Mouse (Mus musculus) adrenal gland, postnatal 25 days (tissue): ENCODE results near the gene Panx2. TPM values are rescaled to one million over a fixed set of nuclear protein-coding genes. Genes with fewer than 3 reads are reported as not detected.

Experiments
- DNase-seq: peaks from one replicate; pipeline ENCODE4 v3.0.0; 2021; ENCODE audit warnings: mixed read lengths
- total RNA-seq: library from RNA; stranded (reverse); gene quantifications from 2 replicates; pipeline ENCODE4 v1.2.3, GENCODE M21; 2021

The Panx2 gene
- total RNA-seq, 1 experiment from 2014 or later: 1.6 TPM

GRCm38 (mm10) chr15:89075478-89076147 is 16.1 kb downstream of the Panx2 start:
- peak; percentile 93 for DNase-seq

- peak; percentile 69 for DNase-seq
Measured at GRCm38 (mm10) chr15:89076156-89076731, 16.7 kb downstream of the Panx2 start.

GRCm38 (mm10) chr15:89078208-89078836 is 18.8 kb downstream of the Panx2 start:
- DNase-seq: peak; percentile 45

- no peak for DNase-seq
Measured at GRCm38 (mm10) chr15:89083906-89084305, 24.4 kb downstream of the Panx2 start.

GRCm38 (mm10) chr15:89084826-89085225 is 25.3 kb downstream of the Panx2 start:
- DNase-seq: no peak

- peak; percentile 92 for DNase-seq
Measured at GRCm38 (mm10) chr15:89088607-89089247, 29.2 kb downstream of the Panx2 start, which contains the start of gene Selenoo. Gene Selenoo (plus strand): TSS chr15:89089084.

- no peak for DNase-seq
Measured at GRCm38 (mm10) chr15:89089248-89090051, 29.9 kb downstream of the Panx2 start.

- DNase-seq: no peak
Measured at GRCm38 (mm10) chr15:89090662-89091061, 31.1 kb downstream of the Panx2 start.

- DNase-seq: no peak
Measured at GRCm38 (mm10) chr15:89092181-89092580, 32.6 kb downstream of the Panx2 start.

- DNase-seq: no peak
Measured at GRCm38 (mm10) chr15:89097450-89097849, 37.9 kb downstream of the Panx2 start.

- DNase-seq: no peak
Measured at GRCm38 (mm10) chr15:89098616-89099015, 39.1 kb downstream of the Panx2 start.

GRCm38 (mm10) chr15:89100823-89101222 is 41.3 kb downstream of the Panx2 start:
- no peak for DNase-seq

- no peak for DNase-seq
Measured at GRCm38 (mm10) chr15:89102646-89103045, 43.1 kb downstream of the Panx2 start.

- DNase-seq: no peak
Measured at GRCm38 (mm10) chr15:89103921-89104320, 44.4 kb downstream of the Panx2 start.

- DNase-seq: no peak
Measured at GRCm38 (mm10) chr15:89104425-89104824, 44.9 kb downstream of the Panx2 start.

GRCm38 (mm10) chr15:89106073-89106472 is 46.5 kb downstream of the Panx2 start:
- DNase-seq: no peak

GRCm38 (mm10) chr15:89106976-89107375 is 47.4 kb downstream of the Panx2 start:
- no peak for DNase-seq

GRCm38 (mm10) chr15:89110147-89110546 is 50.6 kb downstream of the Panx2 start:
- DNase-seq: peak; percentile 64

GRCm38 (mm10) chr15:89118007-89118406 is 58.5 kb downstream of the Panx2 start:
- no peak for DNase-seq

- DNase-seq: peak; percentile 92
Measured at GRCm38 (mm10) chr15:89122649-89123366, 63.3 kb downstream of the Panx2 start, which contains the start of gene Tubgcp6. Gene Tubgcp6 (minus strand): TSS chr15:89123112.
